Mouse (Mus musculus) liver, postnatal 0 days (tissue): ENCODE results near the gene Wdhd1.

ENCODE experiments used
- CTCF ChIP-seq: sonication (generic); IDR thresholded peaks from 2 replicates; pipeline ENCODE4 v1.5.1; 2016; ENCODE audit warnings: antibody characterized with exemption, low read depth
- EP300 ChIP-seq: IDR thresholded peaks from 2 replicates; pipeline ENCODE4 v1.6.1; 2016; ENCODE audit warnings: antibody characterized with exemption, low read depth, mild to moderate bottlenecking

GRCm38 (mm10) chr14:47194096-47194495, 82.6 kb downstream of the Wdhd1 start:
- TF ChIP-seq CTCF (peak; percentile 69), EP300 (no peak)
